Mouse (Mus musculus) olfactory bulb, adult 2 months (tissue): ENCODE measurements around the gene Trio.

ENCODE experiments used
- CTCF ChIP-seq: fragments of 200-500 bp; IDR thresholded peaks from 2 replicates; pipeline ENCODE4 v1.5.1; 2012; ENCODE audit warnings: low read depth, mild to moderate bottlenecking, low read length, moderate library complexity; ENCODE audit not compliant: insufficient read depth
- POLR2A ChIP-seq: fragments of 200-500 bp; IDR thresholded peaks from 2 replicates; pipeline ENCODE4 v1.6.1; 2012; ENCODE audit warnings: mild to moderate bottlenecking, low read depth, low read length, moderate library complexity; ENCODE audit not compliant: insufficient read depth

GRCm38 (mm10) chr15:28037651-28038050 is 12.0 kb upstream of the Trio start:
- no peak for TF ChIP-seq POLR2A
- no peak for TF ChIP-seq CTCF
